Mouse (Mus musculus): ENCODE data around the gene Tsen34.
A peak's percentile ranks its signal among the peaks of the same experiment; 100 is the strongest.

The Tsen34 gene

DNA sequence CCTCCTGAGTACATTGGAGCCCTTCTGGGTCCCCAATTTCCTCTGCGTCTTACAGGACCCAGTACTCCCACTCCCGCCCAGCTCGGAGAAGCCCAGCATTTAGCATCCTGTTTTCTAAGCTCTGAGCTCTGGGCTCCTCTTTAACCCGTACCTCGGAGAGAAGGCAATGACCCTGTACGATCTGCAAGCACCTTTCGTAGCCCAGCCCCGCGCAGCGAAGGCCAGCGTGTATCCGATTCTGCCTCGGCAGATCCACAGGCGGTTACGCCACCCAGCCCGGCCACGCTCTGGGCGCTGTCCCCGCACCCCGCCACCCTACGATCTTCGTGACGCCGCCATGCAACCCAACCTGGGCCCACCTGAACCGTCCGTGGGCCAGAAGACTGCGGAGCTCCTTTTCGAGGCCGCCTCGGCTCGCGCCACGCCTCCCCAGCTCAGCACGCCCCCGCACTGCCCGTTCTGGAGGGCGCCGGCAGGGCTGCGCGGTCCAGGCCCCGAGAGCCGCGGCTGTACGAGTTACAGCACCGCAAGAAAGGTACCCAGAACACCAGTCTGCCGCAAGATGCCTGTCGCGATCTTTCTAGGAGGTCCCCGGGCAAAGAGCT, at the start of gene Tsen34:
Gene Tsen34, plus strand, starts transcription at position 482 of the 605 bp plus-strand sequence.
- no peak for DNase-seq (ENCODE audit: low read depth, low spot score)

DNA sequence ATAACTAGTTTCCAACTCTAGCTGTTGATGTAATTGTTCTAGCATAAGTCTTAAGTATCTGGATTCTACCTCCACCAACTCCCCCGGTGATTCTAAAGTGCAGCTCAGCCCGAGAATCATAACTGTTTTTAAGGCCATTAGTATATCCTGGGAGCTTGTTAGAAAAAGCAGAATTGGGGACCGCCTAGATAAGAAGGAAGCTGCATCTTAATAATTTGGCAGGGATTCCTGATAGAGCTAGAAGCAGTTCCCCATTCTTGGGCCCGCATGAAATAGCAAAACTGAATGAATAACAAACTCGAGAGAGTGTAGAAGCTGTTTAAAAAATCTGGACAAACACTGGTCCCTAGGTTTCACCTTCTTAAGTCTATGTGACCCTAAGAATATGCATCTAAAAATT, 49.3 kb upstream of the Tsen34 start:
- no peak for DNase-seq (ENCODE audit: low read depth, low spot score)

DNA sequence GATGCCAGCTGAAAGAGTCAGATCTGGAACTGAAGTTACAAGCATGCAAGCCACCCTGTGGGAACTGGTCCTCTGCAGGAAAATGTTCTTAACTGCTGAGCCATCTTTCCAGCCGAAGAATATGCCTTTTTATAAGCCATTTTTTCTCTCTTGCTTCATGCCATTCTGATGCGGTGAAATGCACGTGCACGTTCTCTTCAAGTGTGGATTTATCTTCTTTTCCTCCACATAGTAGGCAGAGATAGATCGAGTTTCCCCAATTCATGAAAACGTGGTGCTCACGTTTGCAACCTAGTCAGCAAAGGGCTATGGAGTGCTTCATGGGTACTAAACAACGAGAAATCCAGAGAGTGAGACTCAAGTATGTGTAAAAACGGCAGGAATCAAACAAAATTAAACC, 48.8 kb upstream of the Tsen34 start:
- DNase-seq (ENCODE audit: low read depth, low spot score): no peak

DNA sequence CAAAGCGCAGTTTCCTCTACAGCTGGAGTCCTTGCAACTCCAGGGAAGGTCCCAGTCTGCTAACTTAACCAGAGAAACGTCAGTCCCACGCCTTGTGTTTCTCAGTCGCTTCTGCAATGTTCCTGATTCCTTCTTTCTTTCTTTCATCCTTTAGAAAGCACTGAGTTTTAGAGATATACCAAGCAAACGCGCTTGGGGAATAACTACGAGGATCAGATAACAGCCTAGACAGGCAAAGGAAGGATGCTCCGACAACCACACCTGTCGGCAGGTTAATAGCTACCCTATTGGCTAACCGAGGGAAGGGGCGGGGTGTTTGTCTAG, 48.4 kb upstream of the Tsen34 start:
- DNase-seq (ENCODE audit: low read depth, low spot score): no peak

DNA sequence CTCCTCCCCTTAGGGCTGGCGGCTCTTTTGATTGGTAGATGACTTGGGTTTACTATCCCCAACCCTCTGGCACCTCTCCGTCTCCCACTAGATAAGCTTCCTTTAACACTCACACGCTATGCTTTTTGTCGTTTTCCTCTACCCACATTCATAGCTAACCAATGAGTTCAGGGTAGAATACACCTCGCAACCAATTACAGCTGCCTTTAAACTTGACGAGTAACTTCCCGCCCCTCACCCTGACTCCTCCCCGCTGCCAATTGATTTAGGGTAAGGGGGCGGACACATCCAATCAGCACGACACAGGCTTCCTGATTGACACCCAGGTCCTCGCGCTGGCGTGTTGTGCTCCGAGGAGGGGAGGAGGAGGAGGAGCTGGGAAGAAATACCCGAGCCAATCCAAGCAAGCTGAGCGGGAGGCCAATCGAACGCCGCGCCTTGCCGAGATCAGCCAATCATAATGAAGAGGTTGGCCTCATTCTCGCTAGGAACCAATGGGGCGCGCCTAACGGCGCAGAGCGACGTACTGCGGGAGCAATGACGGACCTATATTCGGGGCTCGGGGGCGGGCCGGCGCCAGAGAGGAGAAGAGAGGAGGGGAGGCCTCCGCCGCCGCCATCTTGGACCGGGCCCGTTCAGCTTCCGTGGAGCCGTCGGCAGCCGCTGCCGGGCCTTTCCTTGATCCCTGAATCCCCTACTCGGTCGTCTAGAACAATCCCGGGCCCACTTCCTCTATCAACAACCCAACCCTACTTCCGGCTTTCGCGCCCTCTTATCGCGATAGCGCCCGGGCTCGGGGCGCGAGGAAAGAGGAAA, 47.8 kb upstream of the Tsen34 start, which contains the start of gene Cnot3:
Gene Cnot3, plus strand, starts transcription at position 597 of the 816 bp plus-strand sequence.
- DNase-seq (ENCODE audit: low read depth, low spot score): peak; percentile 100

DNA sequence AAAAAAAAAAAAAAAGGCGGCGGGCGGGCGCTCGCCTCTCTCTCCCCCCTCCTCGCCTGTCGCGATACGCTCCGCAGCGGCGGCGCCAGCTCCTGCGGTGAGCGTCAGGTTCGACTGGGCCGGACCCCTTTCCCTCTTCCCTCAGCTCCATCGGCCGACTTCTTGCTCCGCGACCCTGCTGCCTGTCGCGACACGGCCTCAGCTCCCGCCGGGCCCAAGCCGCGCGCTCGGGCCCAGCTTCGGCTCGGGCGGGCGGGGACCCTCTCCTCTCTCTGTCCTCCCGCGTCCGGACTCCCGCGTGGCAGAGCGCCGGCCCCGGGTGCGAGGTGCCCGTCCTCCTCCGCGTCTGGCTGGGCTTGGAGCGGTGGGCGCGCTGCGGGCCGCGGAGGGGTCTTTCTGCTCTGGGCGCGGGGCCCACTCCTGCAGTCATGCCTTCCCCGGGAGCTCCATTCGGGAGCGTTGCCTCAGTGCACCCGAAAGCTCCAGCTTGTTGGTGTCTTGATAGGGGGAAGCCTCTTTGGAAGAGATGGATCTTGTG, 47.1 kb upstream of the Tsen34 start:
- no peak for DNase-seq (ENCODE audit: low read depth, low spot score)

DNA sequence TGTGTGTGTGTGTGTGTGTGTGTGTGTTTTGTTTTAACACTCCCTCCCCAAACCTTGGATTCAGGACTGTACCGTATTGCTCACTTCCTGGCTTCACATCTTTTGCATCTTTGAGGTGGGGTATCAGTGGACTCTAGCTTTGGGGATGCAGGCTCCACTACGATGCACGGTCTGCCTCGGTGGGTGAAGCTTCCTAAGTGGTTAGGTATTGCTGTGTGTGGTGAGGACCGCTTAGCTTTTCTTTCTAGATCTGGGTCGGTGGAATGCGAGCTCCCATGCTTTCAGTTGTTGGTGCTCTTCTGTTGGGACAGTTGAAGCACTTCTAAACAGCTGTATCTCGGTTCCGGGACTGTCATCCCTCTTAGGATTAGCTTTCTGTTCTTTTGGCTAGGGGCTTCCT, 46.5 kb upstream of the Tsen34 start:
- no peak for DNase-seq (ENCODE audit: low read depth, low spot score)

DNA sequence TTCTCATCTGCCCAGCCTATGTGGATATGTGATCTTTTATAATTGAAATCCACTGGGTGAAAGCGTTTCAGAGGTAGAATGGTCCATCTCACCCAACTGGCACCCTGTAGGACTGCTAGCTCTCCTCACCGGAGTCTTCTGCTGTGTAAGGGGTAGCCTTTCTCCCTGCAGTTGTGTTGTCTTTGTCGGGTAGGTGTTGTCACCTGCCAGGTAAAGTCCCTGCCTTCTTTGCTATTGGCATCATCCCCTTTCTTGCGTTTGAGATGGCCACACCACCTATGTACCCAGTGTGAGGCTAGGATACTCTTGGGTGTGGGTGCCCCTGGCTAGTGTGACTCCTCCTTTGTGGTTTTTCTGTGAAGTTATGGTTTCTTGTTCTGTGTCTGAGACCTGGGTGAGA, 46.0 kb upstream of the Tsen34 start:
- no peak for DNase-seq (ENCODE audit: low read depth, low spot score)

DNA sequence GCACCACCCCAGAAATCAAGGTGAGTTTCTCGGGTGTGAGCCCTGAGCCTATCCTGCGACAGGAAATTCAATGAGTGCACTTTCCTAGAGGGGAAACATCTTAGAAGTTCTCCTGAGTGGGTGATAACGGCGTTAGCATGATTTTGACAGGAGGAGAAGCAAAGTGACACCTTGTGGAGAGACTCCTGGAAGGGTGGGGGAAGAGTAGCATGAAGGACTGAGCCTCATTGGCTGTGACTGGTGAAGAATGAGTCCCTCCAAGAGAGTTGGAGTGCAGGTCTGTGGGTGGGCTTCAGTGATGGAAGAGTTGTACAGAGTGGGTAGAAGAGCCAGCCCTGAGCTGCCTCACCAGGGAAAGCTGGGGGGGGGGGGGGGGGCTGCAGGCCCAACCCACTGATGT, 35.7 kb upstream of the Tsen34 start:
- no peak for DNase-seq (ENCODE audit: low read depth, low spot score)

DNA sequence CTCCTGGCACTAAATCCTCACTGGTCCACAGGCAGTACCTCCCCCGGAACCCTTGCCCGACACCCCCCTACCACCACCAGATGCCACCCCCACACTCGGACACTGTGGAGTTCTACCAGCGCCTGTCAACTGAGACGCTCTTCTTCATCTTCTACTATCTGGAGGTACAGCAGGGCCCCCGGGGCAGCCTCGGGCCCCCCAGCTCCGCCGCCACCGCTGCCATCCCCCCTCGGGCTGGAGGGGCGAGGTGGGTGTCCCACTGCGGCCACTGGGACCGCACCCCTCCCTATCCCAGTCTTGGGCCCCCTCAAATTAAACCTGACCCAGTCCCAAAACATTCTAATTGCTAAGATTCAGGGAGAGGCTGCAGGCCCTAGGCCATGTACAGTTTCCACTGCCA, 34.1 kb upstream of the Tsen34 start:
- DNase-seq (ENCODE audit: low read depth, low spot score): no peak

DNA sequence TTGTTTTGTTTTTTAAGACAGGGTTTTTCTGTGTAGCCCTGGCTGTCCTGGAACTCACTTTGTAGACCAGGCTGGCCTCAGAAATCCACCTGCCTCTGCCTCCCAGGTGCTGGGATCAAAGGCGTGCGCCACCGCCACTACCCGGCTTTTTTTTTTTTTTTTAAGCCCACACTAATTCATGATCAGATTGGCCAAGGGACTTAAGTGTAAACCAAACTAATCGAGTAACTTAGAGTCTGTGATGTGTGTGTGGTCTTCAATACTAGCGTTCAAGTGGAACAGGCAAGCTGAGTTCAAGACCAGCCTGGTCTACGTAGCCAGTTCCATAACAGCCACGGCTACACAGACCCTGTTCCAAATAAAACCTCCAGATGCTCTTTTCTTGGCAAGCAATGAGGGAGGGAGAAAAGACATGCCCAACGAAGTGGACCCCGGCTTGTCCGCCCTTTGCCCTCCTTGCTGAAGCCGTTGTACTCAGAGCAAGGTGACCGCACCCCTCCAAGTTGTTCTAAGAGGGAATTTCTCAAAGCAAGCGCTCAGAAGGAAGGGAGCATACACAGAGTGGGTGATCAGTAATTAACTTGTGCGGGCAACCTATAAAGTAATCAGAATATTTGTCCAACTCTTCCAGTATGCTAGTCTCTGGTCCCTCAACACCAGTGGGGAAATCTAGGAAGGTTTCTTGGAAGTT, 28.0 kb upstream of the Tsen34 start:
- DNase-seq (ENCODE audit: low read depth, low spot score): no peak

DNA sequence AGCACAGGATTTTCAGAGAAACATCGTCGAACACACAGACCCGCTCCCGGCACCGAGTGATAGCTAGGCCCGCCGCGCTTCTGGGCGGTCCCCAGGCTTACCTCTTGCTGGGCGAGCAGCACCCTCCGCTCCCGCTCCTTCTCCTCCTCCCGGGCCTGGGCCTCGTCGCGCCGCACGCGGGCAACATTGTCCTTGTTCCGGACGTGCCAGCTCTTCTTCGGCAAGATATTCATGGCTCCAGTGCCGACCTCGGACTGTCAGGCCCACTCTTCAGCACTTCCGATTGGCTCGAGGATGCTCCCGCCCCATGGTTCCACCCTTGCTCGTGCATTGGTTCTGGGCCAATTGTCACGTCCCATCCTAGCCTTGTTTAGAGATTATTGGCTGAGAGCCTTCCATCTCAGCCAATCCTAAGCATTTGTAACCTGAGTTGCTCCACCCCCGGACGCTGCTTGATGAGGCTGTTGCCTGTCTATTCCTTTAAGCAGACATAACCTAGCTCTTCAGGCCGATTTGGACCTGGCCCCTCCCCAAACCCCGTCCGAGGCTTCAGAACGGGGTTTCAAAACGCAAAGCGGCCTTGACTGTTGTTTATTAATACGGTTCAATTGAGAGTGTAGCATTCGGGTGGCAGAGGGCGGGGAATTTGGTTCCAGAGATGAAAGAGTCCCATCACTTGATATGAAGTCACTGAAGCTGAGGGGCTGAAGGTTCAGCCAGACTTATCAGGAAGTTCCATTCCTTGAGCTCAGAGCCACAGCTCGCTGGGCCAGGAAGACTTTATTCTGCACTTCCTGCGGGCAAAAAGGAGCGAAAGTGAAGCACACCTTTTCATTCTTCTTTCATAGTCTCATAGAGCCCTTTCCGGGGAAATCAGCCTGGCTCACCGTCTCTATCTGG, 27.2 kb upstream of the Tsen34 start, which contains the start of gene Leng1:
Gene Leng1, minus strand, starts transcription at position 626 of the 900 bp plus-strand sequence.
- peak; percentile 99 for DNase-seq (ENCODE audit: low read depth, low spot score)

DNA sequence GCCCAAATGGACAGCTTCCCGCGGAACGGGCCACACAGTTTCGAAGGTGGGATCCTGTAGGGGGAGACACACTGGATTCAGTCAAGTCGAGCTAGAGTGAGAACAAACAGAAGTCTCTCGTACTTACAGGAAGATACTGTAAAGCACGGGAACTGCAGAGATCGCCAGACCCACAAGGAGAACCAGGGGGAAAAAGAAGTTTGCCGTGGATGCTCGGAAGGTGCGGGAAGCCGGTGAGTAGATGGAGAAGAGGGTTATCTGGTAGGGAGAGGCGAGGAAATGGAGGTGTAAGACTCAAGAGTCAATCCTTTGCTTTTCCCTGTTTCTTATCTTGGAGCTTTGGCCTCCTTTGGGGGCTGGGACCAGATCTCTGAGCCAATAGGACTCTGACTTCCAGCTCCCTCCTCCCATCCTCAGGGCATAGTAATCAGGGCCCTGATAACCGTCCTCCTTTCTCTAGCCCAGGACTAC, 25.7 kb upstream of the Tsen34 start:
- no peak for DNase-seq (ENCODE audit: low read depth, low spot score)

DNA sequence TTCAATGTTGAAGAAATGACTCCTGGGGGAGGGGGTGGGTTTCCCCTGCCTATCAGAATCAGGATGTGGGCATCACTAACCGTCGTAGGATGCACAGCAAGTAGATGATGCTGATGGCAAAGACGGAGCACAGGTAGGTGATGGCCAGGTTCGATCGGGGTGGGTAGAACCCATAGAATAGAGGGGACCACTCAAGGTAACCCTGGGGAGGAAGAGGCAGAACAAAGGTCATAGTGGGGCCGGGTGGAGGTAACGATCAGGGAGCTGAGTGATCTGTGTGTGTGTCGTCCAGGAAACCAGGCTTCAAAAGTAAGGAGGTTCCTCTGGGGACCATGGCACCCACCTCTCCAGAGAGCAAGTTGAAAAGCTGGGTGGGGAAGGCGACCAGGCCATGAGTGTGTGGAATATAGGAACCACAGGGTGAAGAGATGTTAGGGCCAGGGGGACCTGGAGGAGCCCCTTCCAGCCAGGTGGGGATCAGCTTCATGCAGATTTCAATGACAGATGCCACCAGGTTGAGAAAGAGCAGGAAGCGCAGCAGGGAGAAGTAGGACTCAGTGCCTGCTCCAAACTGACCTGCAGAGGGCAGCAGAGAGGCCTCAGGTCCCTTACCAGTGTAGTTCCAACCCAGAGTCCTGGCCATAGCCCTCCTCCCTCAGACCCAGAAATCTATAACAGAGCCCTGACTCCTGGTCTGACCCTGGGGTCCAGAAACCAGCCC, 18.0 kb upstream of the Tsen34 start:
- DNase-seq (ENCODE audit: low read depth, low spot score): peak; percentile 40

DNA sequence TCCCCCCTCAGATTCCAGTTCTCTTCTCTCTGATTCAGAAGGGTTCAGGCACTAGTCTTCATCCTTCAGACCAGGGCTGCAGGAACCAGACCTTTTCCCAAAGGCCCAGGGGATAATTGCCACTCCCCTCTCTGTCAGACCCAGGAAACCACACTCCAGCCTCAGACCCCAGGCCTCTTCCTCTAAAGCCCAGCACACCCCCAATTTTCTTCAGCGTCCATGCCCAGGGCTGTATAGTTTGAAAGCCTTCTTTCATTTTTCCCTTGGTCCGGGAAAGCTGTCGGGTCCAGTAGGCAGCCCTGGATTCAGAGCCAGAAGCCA, 17.5 kb upstream of the Tsen34 start:
- no peak for DNase-seq (ENCODE audit: low read depth, low spot score)

DNA sequence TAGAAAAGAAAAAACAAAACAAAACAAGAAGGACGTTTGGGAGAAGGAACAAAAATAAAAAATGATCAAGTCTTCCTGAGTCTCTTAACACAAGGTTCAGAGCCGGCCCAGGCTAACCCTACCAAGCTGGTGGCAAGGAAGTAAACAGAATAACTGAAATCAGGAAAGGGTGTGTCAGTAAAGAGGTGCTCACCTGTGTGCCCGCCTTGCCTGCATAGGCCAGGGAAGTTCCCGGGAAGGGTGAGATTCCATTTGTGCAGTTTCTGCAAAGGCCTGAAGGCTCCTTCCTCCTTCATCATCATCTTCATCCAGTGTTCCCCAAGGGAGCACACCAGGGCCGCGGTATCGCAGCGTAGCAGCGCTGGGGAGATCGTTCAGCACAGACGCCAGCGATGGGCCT, 16.3 kb upstream of the Tsen34 start:
- no peak for DNase-seq (ENCODE audit: low read depth, low spot score)

DNA sequence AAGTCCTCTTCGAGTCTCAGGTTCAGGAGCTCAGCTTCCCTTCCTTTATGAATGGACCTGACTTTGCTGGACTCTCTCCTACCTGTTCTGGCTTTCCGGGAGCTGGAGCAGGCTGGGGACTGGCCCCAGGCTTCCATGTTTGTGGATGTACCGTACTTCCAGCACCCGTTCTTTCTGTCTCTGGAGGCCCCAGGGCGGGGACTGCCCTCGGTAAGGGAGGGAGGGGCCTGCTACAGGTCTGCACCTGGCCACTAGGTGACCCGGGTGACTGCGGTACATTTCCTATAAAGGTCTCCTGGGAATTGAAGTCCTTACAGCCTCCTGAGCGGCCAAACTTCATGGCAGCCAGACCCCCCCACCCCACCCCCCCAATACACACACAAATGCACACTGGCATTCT, 15.3 kb upstream of the Tsen34 start, which contains the start of gene Tmc4:
Gene Tmc4, minus strand, starts transcription at position 212 of the 400 bp plus-strand sequence.
- no peak for DNase-seq (ENCODE audit: low read depth, low spot score)

DNA sequence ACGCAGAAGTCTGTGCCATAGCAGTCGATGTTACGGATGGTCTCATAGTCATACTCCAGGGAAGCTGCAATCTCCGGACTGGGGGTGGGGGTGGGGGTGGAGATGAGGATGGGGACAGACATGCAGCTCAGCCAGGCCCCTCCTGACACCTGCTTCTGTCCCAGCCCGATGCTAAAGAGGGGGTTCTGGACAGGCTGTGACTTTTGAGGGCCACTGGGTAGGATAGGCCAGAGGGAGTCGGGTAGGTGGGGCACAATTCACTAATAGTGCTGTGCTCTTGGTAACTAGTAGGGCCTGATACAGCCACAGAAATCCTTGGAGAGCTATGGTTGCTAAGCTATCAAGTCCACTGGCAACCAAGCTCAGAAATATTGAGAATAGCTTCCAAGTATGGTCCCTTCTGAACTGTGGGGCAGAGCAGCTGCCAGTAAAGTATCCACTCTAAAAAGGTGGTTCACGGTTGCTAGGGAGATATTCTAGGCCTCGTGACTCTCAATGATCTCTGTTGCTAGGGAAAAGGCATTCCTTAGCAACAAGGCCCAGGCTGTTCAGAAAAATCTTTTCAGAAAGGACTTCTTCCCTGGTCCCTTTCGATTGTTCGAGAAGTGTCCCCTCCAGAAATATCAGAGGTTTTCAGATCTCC, 8.6 kb upstream of the Tsen34 start:
- peak; percentile 39 for DNase-seq (ENCODE audit: low read depth, low spot score)

DNA sequence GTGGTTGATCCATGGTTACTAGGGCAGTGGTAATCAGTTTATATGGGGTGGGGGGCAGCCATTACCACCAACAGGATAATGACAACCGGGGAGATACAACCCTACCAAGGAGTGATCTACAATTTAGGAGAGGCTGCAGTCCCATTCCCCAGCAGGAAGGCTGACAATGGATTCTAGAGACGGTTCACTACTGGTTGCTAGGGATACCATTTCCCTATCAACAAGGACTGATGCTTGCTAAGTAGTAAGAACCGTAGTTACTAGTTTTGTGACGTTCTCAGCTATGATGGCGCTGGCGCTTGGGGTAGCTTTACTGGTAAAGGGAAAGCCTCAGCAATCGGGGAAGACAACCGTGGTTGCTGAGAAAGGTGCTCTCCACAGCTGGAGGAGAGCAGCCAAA, 8.0 kb upstream of the Tsen34 start:
- DNase-seq (ENCODE audit: low read depth, low spot score): no peak
